Mouse (Mus musculus): ENCODE data around the gene Acsl4.

DNA sequence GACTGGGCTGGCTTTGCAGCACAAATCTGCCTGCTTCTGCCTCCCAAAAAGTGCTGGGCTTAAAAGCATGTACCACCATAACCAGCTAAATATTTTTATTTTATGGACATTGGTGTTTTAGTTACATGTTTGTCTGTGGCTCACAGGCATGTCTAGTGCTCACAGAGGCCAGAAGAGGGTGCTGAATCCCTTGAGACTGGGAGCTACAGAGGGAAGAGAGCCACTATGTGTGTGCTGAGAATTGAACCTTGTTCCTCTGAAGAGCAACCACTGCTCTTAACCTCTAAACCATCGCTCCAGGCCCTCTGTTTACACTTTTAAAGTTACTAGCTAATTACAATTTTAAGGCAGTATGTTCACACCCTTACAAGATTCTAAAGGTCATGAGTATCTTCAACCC lies 2.7 kb downstream of the Acsl4 start:
- TF ChIP-seq GATA1 (IDR thresholded peaks at IDR 0.05; ENCODE audit: borderline replicate concordance, low read length) (no peak), FLI1 (IDR thresholded peaks at IDR 0.05; ENCODE audit: low read length) (no peak)

Measured in megakaryocyte, embryonic 14.5 days (primary cell).